Mouse (Mus musculus) left cerebral cortex, adult 2 months (tissue): ENCODE results near the gene Errfi1. TPM values are rescaled to one million over a fixed set of nuclear protein-coding genes. Genes with fewer than 3 reads are reported as not detected.
"Not testable (repeated sequence)": the region's sequence is repeated elsewhere in the genome, so short reads cannot be mapped to it uniquely, and the experiment has no call there.

Source experiments
- DNase-seq, 2 experiments: peaks; one replicate each; pipeline ENCODE4 v3.0.0; 2021 to 2022; ENCODE audit warnings: low spot score in 2 of 2, mixed read lengths in 1 of 2; ENCODE audit errors: extremely low spot score in 1 of 2
- H3K27ac ChIP-seq: fragments of 200-600 bp; 2 replicates; pipeline ENCODE4 v1.8.1; 2022
- H3K4me3 ChIP-seq: fragments of 200-600 bp; 2 replicates; pipeline ENCODE4 v1.8.1; 2022
- CTCF ChIP-seq: fragments of 200-600 bp; IDR thresholded peaks from 2 replicates; pipeline ENCODE4 v1.8.1; 2022; ENCODE audit warnings: antibody characterized with exemption, mild to moderate bottlenecking, moderate library complexity
- intact Hi-C: fragments of 180-260 bp; cut with DNase I; formaldehyde crosslinking; loops from one replicate; pipeline ENCODE4 v1.15.1; 2025
- total RNA-seq, 2 experiments: library from RNA; stranded (reverse); gene quantifications; 2 replicates each; pipeline ENCODE4 v1.2.3; 2021

The Errfi1 gene
- total RNA-seq, 2 experiments from 2014 or later: 25.9 to 37.8 TPM

GRCm38 (mm10) chr4:150908512-150908911 lies 54.8 kb downstream of the Errfi1 start:
- not testable (repeated sequence) for DNase-seq

GRCm38 (mm10) chr4:150909451-150910156 lies 55.9 kb downstream of the Errfi1 start:
- peak overlapping the region; percentile 87 for H3K27ac ChIP-seq
- H3K4me3 ChIP-seq: peak overlapping the region; percentile 98
- peak; percentile 99 for DNase-seq
- TF ChIP-seq CTCF: no peak; the same call in 1 of the 2 replicates
- intact Hi-C loops: loop anchor here (5.0 to 10.0 kb wide), 2 partner anchors 133 to 225 kb away; partner anchors contain the start of gene Per3

More at GRCm38 (mm10) chr4:150908512-150908911, 54.8 kb downstream of the Errfi1 start:
- H3K27ac ChIP-seq, intact Hi-C loops, H3K4me3 ChIP-seq: not testable (repeated sequence)
- TF ChIP-seq CTCF: peak; percentile 17

- intact Hi-C loops: loop anchor here (5.0 to 10.0 kb wide), 2 partner anchors 132 to 224 kb away; partner anchors contain the start of gene Per3
- H3K27ac ChIP-seq: peak overlapping the region; percentile 79
- no peak; the same call in 1 of the 2 replicates for TF ChIP-seq CTCF
- peak overlapping the region; percentile 31; the same call in 1 of the 2 replicates for H3K4me3 ChIP-seq
- DNase-seq: no peak
Measured at GRCm38 (mm10) chr4:150910164-150910951, 56.6 kb downstream of the Errfi1 start.

- TF ChIP-seq CTCF: no peak
- no peak for DNase-seq
- peak overlapping the region; percentile 93 for H3K27ac ChIP-seq
- H3K4me3 ChIP-seq: peak overlapping the region; percentile 77
- intact Hi-C loops: loop anchor here (5.0 to 10.0 kb wide), 2 partner anchors 129 to 221 kb away; partner anchors contain the start of gene Per3
Measured at GRCm38 (mm10) chr4:150913743-150914142, 60.0 kb downstream of the Errfi1 start.

- TF ChIP-seq CTCF: peak; percentile 54
- Histone ChIP-seq H3K27ac (peak within 1 kb of the TSS; percentile 93), H3K4me3 (peak within 1 kb of the TSS; percentile 77)
- intact Hi-C loops: loop anchor here (5.0 to 10.0 kb wide), 2 partner anchors 128 to 220 kb away; partner anchors contain the start of gene Per3
- DNase-seq: peak; percentile 93 to 96
Measured at GRCm38 (mm10) chr4:150914290-150914733, 60.6 kb downstream of the Errfi1 start, which contains the start of the genes Park7 and Tnfrsf9. TSS of gene Park7 (minus strand) at chr4:150914437. TSS of gene Tnfrsf9 (plus strand) at chr4:150914562.

- intact Hi-C loops: loop anchor here (5.0 to 10.0 kb wide), 2 partner anchors 52 to 219 kb away; no protein-coding TSS in a partner anchor
- TF ChIP-seq CTCF: no peak
- Histone ChIP-seq H3K27ac (peak overlapping the region; percentile 93), H3K4me3 (peak overlapping the region; percentile 77)
- no peak for DNase-seq
Measured at GRCm38 (mm10) chr4:150915181-150915906, 61.6 kb downstream of the Errfi1 start.

GRCm38 (mm10) chr4:150917336-150918027 lies 63.8 kb downstream of the Errfi1 start:
- intact Hi-C loops: loop anchor here (5.0 to 10.0 kb wide), 2 partner anchors 50 to 217 kb away; no protein-coding TSS in a partner anchor
- Histone ChIP-seq H3K27ac (no peak overlapping the region), H3K4me3 (no peak overlapping the region)
- DNase-seq: no peak
- TF ChIP-seq CTCF: no peak

Other genes starting within 250 kb of the Errfi1 start
- gene Slc45a1, start 201.7 kb upstream of the Errfi1 start, total RNA-seq: 10 to 100 TPM; 44.4 to 49.0 TPM
- 100 to 1,000 TPM; 190 TPM for gene Park7, start 60.5 kb downstream of the Errfi1 start, total RNA-seq
- gene Tnfrsf9, start 60.6 kb downstream of the Errfi1 start, total RNA-seq: under 1 TPM; 0.44 to 0.70 TPM
- not detected for gene Uts2, start 143.2 kb downstream of the Errfi1 start, total RNA-seq
- gene Per3, start 190.7 kb downstream of the Errfi1 start, total RNA-seq: 10 to 100 TPM; 25.1 to 29.9 TPM
- gene Vamp3, start 204.0 kb downstream of the Errfi1 start, total RNA-seq: 10 to 100 TPM; 29.6 to 32.5 TPM
- gene Gm13090, start 235.7 kb downstream of the Errfi1 start, total RNA-seq: not detected